Mouse (Mus musculus) activated CD4-positive, CD25-positive, alpha-beta regulatory T cell, adult 4 months (primary cell): ENCODE results near the gene Emilin3. TPM values are rescaled to one million over a fixed set of nuclear protein-coding genes. Genes with fewer than 3 reads are reported as not detected.

Experiments used
- ATAC-seq: one replicate; pipeline ENCODE4 v1.8.0; 2017
- polyA plus RNA-seq, 2 experiments: library from polyadenylated mRNA; unstranded; fragments of 100-300 nt; shearing (Covaris generic); gene quantifications; one replicate each; pipeline ENCODE4 v1.2.1; 2017

Gene Emilin3
- polyA plus RNA-seq, 2 experiments from 2014 or later: not detected

DNA sequence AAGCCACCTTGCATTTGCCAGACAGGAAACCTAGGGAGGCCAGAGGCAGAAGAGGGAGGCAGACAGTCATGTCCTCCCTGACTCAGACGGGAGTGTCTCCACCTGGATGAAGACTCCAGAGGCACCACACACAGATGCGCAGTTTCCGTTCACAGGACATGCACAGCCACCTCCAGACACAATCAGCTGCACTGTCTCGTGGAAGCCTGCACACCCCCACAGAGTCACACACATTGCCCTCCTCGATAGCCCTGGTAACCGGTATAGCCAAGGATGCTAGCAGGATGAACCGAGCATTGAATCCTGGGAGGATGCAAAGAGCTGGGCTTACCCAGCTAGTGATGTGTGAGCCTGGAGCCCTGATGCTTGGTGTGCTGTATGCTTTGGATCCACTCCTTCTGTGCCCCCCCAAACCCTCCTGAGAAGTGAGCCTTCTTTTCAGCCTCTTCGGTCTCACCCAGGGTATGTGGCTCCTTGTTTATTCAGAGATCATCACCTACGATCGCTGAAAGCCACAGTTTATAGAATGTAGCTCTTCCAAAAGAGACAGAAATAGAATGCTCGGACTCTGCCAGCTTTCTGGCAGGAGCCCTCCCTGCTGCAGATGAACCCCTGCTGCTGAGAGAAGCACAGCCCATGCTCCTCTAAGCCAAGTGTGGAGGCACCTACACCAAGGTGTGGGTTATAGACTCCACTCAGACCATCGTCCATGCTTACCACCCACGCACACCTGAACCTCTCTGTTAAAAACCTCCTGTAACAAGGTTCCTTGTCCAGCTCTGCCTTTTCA lies 3.9 kb upstream of the Emilin3 start:
- no peak for ATAC-seq

DNA sequence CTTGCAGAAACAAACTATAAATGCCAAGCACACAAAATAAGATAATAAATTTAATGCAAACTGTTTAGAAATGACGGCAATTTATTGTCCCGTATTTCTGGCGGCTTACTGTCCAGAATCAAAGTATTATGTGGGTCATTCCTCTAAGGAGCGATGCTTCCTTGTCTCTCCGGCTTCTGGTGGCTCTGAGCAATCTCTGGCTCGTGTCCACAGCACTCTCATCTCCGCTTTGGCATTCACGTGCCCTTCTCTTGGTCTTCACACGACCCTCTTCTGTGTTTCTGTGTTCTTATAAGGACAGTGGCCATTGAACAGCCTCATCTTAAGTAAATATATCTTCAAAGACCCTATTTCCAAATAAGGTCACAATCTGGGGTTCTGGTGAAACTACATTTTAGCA lies 2.5 kb upstream of the Emilin3 start:
- no peak for ATAC-seq

DNA sequence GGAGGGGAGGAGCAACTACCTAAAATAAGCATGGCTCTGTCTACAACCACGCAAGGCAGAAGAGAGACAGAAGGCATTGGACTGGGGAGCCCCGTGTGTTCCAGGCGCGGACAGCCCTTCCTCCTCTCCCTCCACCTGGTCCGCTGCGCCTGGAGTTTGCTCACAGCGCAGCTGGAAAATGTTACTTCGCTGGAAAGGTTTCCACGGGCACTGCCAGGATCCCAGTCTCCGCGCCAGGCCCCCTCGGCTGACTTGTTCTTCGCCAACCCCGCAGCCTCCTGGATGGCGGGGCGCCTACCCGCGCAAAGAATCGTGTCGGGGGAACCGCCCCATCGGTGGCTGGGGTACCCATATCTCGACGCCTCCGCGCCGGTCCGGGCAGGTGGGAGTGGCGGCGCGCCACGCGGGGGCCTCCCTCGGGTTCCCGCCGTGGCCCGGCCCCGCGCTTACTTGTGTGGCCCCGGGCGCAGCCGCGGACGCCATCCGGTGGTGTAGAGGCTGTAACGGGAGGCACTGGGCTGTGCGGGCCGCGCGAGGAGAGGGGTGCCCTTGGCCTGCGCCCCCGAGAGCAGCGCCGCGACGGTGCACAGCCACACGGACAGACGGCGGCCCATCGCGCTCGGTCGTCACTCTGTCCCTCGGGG lies 448 bp downstream of the Emilin3 start:
- ATAC-seq: no peak

DNA sequence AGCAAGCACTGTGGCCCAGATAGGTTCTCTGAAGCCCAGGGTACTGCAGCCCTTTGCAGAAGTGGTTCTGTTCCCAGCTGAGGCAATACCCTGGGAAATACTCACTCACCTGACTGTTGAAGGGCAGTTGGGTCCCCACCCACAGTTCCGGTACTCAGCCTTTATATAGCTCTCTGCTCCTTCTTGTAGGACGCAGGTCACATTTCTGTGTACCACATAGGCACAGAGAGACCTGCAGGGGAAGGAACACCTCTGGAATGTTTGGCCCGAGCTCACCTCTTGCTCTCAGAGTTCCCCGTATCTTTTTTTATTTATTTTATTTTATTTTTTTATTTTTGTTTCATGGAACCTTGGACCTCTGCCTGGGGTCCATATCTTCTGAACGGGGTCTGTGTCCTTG lies 1.5 kb downstream of the Emilin3 start:
- ATAC-seq: no peak

DNA sequence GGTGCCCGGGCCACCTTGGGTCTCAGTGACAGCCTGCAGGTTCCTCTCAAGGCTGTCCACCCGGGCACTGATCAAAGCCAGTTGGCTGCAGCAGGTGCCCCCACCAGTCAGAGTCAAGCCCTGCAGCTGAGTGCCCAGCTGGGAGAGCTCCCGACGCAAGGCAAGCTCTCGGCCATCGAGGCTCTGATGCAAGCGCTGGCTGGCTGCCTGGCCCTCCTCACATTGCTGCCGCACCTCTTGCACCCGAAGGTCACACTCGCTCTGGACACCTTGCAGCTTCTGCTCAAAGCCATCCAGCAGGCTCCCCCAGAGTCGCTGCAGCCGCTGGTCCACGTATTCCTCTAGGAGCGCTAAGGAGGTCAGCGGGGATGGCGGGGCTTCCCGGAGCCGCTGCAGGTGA lies 3.5 kb downstream of the Emilin3 start:
- ATAC-seq: no peak

DNA sequence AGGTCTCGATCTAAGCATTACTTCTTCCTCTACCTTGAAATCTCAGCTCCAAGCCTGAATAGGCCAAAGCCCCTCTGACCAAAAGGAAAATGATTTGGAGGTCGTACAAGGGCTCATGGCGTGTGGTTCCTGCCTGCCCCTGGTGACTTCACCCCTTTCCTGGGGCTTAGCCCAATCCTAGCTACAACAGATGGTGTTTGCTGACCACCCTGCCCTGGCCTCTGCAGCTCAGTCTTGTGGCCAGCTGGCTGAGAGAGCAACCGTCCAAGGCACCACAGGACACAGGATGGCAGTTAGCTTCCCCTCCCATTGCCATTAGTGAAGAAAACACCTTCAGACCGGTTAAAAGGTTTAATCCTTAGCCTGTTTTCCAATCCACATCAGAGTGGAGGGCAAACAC lies 6.0 kb downstream of the Emilin3 start:
- ATAC-seq: no peak

DNA sequence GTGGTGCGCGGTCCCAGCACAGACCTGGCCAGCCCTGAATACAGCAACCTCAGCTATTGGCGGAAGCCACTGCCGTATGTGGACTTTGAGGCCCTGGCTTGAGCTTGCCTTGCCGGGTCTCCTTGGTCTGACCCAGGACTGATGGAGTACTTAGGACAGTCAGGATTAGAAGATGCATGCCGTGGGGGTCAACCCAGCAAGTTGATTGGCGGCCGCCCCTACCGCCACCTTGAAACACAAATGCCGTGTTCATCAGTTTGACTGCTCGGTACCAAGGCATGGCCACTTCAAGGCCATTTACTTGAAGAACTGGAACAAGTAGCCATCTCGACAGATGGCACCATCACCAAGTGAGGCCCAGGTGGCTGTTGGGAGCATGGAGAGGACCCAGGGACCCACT lies 6.8 kb downstream of the Emilin3 start:
- no peak for ATAC-seq

DNA sequence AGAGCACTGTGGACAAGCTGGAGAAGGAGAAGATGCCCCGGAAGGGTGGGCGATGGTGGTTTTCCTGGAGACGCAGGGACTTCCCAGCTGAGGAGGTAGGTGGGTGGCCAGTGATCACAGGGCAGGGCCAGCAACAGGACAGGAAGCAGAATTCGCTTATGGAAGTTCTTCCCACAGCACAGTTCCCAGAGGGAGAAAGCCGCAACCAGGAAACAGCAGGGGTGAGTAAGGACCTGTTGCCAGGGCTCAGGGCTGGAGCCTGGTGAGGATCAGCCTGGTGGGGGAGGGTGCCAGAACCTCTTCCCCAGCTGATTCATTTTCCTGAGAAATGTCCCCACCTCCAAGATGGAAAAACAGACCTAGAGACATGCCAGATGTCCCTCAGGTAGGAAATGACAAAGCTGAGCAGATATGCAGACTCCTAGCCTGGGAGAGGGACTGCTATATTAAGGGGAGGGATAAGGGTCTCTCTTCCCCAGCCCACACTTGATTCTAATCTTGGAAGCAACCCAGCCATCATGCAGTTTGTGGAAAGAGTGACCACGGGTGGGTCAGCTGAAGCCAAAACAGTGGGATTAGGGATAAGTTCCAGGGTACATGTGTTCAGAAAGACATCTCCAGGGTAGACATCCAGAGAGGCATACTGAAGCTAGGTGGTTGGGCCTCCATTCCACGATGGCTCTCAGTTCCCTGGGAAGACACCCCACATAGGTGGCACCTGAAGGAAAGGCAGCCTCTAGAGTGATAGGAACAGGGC lies 10.3 kb downstream of the Emilin3 start:
- no peak for ATAC-seq

DNA sequence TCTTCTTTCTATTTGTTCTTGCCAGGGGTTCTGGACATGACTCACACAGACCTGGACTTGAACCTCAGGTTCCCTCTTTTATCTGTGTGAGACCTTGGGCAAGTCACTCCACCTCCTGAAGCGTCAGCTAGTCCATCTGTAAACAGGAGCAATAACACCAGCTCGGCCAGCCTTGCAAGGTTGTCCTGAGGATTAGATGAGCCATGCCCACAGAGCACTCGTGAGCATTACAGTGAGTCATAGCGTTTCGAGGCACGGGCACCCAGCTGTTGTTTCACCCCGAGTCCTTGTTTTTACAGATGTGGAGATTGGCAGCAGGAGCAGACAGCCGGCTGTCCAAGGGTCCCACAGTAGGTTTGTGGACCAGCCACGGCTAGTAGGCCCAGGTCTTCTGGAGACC lies 20.4 kb downstream of the Emilin3 start:
- no peak for ATAC-seq

DNA sequence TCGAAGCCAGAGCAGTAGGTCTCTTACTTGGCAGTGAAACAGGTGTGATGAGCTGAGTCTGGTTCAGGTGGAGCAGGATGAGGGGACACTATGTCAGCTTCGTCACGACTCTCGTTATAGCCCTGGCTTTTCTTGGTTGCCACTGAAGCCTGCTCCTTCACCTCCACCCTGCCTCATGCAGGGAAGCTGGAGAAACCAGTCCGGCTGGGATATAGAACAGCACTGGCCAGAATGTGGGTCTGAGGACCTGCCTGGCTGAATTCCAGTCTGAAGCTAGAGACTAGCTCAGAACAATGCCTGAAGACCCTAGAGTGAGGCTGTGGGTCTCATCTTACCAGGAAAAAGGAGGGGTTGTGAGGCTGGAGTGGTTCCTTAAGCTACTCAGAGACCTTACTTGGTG lies 21.1 kb downstream of the Emilin3 start:
- ATAC-seq: no peak

DNA sequence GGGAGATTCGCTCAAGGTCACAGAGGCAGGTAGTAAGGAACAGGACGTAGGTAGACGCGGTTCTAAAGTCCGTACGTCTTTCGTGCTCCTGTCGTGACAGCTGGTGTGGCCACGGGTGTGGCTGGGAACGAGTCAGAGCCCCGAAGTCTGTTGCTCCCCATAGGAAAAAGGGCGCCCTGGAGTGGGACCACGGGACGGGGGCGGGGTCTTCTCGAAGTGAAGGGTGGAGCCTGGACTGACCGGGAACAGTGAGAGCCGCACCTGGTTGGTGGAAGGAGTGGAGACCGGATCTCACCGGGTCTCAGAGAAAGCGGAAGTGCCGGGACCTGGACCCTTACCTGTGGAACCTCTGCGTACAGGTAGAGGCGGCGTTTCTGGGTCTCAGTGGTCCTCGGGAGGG lies 24.3 kb downstream of the Emilin3 start:
- peak; percentile 51 for ATAC-seq

DNA sequence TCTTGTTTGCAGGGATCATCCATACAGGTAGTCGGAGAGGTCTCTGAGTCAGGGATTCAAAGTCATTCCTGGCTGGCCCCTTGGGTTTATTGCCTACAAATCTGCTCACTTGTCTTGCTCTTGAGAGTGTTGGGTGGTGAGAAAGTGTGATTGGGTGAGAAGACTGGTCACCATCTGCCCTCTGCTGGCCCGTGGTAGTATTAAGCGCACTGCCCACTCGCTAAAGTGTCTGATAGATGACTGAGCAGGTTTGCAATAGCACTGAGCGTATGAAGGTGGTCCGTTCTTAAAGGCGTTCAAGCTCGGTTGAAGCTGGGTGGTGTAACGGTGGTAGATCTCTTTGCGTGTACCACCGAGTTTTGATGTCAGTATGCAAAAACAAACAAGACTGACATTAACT lies 24.8 kb downstream of the Emilin3 start:
- ATAC-seq: peak; percentile 86

DNA sequence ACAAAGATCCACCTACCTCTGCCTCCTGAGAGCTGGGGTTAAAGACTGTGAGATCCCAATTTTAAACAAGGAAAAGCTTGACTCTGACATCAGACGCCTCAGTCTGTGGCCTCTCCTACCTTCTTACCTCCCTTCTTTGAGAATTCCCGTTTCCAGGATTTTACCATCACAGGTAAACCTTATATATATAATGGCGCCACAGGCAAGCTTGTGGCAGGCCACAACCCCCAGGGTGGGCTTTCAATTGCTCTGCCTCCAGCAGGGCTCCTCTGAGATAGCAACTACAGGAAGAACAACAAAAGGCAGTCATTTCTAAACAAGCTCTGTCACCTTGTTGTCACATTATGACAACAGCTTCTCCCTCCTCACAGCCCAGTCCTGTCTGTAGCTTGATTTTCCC lies 25.9 kb downstream of the Emilin3 start:
- no peak for ATAC-seq

DNA sequence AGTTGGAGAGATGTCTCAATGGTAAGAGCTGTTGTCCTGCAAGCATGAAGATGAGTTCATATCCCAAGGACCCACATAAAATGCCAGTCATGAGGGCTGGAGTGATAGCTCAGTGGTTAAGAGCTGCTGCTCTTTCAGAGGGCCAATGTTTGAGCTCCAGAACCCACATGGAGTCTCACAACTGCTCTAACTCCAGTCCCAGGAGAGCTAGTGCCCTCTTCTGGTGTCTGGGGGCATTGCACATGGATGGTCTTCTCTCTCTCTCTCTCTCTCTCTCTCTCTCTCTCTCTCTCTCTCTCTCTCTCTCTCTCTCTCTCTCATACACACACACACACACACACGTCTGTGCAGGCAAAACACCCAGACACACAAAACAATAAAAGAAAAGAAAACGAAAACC lies 27.3 kb downstream of the Emilin3 start:
- ATAC-seq: no peak

DNA sequence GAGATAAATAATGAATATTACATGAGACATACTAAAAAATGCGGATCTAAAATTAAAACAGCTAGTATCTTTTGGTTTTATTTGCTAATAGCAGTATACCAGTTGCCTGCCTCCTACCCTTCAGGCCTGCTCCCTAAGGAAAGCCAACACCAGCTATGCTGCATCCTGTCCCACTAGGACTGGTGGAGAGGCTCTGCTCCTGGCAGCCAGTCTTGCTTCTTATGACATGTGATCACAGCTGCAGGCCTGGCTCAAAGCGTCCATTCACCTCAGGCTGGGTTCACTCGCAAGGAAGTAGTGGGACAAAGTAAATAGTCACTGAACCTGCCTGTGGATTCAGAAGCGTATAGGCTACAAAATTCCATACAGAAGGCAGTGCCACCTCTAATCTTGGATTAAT lies 28.2 kb downstream of the Emilin3 start:
- ATAC-seq: no peak

DNA sequence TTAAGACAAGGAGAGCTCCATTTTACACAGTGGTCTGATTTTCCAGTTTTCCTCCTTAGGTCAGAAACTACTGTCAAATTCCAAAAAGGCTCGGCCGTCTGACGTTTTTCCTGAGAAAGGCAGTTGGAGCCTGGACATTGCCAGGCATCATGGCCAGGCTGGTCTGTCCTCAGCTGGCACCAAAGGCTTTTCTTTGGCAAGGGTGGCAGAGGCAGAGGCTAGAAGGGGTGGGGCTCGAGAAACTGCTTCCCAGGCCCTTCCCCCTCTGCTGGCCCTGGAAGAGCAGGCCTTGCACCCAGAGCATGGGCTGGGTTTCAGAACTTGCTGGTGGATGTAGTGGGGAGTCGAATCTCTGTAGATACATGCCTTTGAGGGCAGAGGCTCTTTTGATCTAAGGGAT lies 29.7 kb downstream of the Emilin3 start:
- no peak for ATAC-seq

DNA sequence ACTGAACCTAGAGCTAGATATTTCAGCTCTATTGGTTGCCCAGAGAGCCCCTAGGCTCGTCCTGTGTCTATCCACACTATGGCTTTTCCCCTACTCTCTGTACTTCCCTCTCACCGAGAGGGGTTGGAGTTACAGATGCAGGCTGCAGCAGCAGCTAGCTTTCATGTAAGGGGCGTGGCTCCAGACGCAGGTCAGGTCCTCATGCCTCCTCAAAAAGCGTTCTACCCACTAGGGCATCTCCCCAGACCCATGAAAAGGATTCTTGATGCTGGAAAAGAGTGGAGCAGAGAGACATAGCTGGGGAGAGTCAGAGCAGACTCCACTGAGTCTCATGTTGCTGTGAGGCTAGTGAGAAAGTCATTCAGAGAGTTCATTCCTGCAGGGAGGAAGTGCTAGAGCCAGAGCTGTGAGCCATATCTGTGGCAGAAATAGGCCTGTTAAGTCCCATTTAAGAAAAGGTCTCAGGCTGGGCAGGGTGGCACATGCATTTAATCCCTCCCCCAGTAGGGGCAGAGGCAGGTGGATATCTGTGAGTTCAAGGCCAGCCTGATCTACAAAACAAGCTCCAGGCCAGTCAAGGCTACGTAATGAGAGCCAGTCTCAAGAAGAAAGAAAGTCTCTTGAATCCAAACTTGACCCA lies 30.5 kb downstream of the Emilin3 start:
- no peak for ATAC-seq

DNA sequence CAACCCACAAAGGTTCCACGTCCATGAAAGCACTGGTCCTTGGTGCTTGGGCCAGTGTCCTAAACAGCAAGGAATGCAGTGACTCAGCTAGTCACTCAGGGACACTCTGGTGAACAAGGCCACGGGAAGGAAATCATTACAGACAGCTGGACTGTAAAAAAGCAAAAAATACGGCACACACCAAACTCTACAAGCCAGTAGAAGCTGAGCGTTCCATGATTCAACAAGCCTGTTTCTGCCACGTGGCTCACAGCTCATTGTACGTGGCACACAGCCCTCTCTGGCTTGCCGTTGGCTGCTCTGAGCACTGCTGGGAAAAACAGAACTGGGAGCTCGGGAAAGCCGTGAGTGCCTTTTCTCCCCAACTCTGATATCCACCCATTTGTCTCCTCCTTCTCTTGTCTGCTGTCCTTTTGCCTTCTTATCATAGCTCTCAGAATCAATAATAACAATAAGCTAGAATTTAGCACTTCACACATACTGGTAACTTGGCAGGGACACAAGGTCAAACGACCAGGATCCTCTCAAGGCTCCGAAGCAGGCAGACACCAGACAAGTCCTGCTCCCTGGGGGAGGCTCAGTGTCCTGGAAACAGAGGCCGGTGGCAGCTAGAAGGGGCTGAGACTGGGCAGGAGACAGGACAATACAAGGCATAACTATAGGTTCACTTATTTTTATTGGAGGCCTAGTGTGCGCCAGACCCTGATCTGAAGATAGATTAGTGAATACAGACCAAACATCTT lies 31.5 kb downstream of the Emilin3 start, which contains the start of gene Lpin3:
Gene Lpin3 (plus strand): TSS at position 218 of the 743 bp plus-strand sequence.
- no peak for ATAC-seq

DNA sequence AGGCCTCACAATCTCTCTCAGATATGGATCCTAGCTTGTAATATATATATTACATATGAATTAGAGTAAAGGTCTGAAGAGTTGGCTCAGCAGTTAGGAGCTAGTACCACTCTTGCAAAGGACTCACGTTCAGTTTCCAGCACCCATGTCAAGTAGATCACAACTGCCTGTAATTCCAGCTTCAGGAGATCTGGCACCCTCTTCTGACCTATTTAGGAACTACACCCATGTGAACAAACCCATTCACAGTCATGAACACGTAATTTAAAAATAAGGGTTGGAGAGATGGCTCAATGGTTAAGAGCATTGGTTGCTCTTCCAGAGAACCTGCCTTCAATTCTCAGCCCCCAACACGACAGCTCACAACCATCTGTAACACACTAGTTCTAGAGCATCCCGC lies 36.0 kb downstream of the Emilin3 start:
- ATAC-seq: no peak

DNA sequence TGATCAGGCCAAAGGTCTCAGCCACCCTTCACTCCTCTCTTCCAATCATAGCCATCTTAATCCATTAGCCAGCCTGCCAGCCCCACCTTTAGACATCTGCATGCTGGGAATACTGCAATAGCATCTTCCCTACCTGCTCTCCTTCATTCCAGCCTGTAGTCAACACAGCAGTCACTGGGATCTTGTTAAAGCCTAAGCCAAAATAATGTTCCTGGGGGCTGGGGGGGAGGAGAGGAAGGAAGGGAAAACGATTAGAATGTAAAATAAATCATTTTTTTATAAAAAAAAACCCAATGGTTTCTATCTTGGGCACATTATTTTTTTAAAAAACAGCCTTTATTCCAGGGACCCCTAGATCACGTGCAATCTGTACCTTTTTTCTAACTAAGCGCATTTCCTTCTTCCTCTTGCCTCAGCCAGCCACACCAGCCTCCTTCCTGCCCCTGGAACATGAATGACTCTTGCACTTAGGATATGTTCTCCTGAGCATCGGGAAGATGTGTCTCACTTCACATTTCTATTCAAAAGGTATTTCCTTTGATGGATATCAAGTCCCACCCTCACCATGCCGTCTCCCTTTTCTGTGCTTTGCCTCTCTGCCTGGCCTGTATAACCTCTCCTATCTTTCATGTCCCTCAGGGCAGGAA lies 37.8 kb downstream of the Emilin3 start:
- no peak for ATAC-seq

DNA sequence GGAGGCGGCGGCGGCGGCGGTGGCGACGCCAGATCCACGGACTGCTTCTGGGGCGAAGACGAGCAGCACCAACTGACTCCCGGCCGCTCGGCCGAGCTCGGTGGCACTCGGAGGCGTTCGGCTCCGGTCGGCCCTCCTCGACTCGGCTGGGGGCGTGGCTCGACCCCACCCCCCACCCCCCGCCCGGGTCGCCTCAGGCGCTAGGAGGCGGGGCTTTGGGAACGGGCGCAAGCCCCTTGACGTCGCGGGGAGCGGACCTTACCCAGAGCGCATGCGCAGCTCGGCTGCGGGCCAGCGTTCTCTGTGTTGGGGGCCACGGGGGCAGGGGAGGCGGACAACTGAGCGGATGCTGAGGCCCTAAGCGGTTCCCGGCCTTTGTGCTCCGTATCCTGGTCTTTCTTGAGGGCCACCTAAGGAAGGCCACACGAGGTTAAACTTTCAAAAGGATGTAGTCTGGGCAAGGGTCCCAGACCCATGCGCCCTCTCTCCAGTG lies 39.2 kb downstream of the Emilin3 start, which contains the start of gene Zhx3:
Gene Zhx3 (minus strand): TSS at position 109 of the 493 bp plus-strand sequence.
- ATAC-seq: peak; percentile 85

DNA sequence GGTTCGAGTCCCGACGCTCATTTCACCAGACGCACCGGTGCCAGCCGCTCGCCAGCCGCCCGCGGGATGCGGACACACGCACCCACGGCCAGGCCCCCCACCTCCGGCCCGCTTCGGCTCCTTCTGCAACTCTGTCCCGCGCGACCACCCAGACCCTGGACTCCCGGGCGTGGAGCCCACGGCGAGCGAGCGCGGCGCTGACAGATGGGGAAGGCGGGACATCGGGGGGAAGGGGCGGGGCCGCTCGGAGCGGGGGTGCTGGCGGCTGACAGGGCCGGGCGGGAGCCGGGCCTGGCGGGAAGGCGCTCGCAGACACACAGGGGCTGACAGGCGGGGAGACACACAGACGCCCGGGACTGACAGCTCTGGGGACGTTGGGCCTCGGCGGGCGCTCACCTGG lies 39.7 kb downstream of the Emilin3 start:
- peak; percentile 67 for ATAC-seq
